Mouse (Mus musculus) lung, postnatal 14 days (tissue): ENCODE results near the gene Fam173a.

Experiments
- DNase-seq: peaks from one replicate; pipeline ENCODE4 v3.0.0; 2021

Gene Fam173a

DNA sequence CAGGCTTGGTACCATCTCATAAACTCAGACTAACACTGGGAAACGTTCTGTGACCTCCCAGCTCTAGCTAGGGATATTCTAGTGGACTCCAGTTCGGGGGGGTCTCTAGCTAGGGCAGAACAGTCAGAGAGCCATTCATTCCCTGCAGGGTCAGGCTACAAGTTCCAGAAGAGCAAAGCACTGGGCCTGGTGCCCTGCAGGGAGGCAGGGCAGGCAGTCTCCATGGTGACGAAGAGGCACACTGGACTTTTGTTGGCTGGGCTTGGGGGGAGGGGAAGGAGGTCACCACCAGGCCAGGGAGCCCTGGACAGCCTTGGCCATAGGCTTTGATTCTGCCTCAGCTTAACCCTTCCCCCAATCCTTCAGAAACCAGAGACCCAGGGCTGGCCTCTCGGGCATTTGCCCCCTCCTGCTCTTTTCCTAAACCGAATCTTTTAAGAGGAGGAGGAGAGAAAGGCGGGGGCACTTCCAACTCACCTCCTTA lies 3.0 kb upstream of the Fam173a start, which contains the start of gene AC134908.4:
Gene AC134908.4, minus strand, starts transcription at position 51 of the 484 bp plus-strand sequence.
- DNase-seq = no peak

GRCm38 (mm10) chr17:25794998-25795397 lies 2.3 kb upstream of the Fam173a start:
- no peak for DNase-seq

GRCm38 (mm10) chr17:25794197-25794596 lies 1.5 kb upstream of the Fam173a start:
- DNase-seq = no peak

GRCm38 (mm10) chr17:25791843-25792527 lies 716 bp downstream of the Fam173a start:
- peak; percentile 89 for DNase-seq

GRCm38 (mm10) chr17:25791320-25791842 lies 1.3 kb downstream of the Fam173a start:
- DNase-seq = no peak

- DNase-seq = no peak
Observed at GRCm38 (mm10) chr17:25786781-25787504, 5.8 kb downstream of the Fam173a start.

DNA sequence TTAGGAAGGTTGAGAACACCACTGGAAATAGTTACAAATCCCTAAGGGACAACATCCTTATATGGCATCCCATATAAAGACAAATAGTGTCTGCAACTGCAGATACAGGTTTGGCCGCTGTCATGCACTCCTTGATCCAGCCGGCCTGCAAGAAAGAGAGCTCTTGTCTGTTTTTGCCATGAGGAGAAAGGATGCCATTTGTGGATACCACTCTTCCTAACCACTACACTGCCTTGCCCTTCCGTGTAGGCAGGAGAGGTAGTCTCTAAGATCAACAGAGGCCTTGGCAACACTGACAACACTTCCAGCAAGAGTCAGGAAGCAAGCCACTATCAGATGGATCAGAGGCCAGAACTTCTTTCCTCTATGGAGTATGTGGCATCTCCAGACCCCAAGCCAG lies 6.4 kb downstream of the Fam173a start, which contains the start of gene Ccdc78:
Gene Ccdc78, plus strand, starts transcription at position 301 of the 400 bp plus-strand sequence.
- DNase-seq = no peak

GRCm38 (mm10) chr17:25785281-25785745 lies 7.4 kb downstream of the Fam173a start, which contains the start of gene Haghl:
Haghl (minus strand) TSS chr17:25785673.
- peak; percentile 97 for DNase-seq

DNA sequence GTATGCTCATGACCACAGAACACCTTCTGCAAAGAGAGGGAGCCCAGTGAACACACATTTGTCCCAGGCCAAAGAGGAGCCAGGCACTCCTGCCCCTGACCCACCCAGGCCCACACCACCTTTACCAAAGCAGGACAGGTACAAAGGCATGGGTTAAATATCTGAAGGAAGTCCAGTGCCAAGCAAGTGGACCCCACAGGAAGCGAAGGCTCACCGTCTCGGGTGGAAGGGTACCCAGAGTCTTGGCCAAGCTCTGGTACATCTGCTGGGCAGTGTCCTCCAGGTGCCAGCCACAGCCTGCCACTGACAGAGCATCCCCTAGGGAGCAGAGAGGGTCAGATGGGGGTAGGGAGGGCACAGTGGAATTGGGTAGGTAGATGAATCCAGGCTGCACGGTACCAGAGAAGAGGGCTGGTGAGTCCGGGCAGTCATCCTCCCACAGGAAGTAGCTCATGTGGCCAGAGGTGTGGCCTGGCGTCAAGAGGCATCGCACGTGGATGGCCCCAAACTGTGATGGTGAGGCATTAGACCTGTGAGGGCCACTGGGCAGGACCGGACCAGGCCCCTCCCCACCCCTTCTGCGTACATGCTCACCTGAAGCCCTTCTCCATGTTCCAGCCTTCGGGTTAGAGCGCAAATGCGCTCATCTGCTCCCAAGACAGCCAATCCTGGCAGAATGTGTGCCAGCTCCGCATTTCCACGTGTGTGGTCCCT lies 8.7 kb downstream of the Fam173a start:
- no peak for DNase-seq

GRCm38 (mm10) chr17:25783086-25783485 lies 9.6 kb downstream of the Fam173a start:
- DNase-seq = no peak

DNA sequence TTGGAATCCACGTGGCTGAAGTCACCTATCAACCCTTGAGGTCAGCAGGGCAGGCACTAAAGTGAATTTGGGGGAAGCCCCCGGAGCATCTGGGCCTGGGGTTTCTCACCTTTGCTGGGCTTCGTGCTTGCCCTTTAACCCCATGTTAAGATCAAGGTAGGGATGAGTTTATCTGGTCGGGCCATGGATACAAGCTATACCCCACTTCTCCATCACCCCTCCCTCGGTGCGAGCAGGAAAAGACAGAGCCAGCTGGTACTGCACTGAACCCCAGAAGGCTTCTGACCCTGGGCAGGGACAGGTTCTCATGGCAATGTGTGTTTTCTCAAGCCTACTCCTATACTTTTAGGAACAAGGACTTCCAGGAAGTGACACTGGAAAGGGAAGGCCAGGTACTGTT lies 11.4 kb downstream of the Fam173a start:
- DNase-seq = no peak

GRCm38 (mm10) chr17:25777948-25778347 lies 14.8 kb downstream of the Fam173a start:
- no peak for DNase-seq

DNA sequence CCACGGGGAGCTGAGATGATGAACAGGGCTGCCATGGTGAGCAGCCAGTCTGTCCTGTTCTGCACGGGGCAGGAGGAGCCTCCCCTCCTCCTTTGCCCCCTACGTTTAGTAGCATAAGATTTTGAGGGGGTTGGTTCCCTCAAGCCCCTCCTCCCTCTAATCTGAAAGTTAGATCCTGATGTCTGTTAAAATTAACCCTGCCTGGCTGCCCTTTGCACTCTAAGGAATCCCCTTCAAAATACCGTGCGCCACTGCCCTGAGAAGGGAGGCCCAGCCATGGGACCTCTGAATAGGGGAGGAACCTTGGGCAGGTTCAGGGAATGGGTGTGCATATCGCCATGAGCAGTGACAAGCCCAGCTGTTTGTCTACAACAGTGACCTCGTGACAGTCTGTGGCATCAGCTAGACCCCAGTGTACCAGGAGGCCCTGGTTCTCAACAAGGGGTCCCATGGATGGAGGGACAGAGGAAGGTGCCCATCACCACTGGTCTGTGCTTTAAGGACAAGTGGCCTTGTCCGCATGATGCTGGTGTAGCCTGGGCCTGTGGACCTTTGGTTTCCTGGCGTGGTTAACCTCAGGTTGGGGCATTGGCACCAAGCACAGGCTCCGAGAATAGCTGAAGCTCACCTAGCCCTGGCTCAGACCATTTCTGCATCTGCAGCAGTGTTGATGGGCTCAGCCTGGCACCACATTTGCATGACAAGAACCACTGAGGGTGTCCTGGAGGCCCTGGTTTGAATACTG lies 17.2 kb downstream of the Fam173a start:
- DNase-seq = no peak

GRCm38 (mm10) chr17:25773549-25774120 lies 19.1 kb downstream of the Fam173a start, which contains the start of gene Narfl:
Narfl (plus strand) TSS chr17:25773776.
- DNase-seq = peak; percentile 99

DNA sequence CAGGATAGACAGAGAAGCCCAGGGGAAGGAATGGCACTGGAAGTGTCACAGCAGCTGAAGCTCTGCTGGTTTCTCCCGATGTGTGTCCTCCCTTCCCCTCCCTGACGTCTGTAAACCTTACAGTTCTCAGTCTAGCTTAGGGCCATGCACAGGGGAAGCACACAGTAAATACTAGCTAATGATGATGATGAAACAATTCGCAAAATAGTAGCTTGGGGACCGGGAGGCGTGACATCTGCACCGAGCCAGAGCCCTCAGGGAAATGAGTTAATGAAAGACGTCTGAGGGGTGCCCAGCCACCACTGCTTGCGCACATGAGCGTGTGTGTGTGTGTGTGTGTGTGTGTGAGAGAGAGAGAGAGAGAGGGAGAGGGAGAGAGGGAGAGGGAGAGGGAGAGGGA lies 23.4 kb downstream of the Fam173a start:
- no peak for DNase-seq

DNA sequence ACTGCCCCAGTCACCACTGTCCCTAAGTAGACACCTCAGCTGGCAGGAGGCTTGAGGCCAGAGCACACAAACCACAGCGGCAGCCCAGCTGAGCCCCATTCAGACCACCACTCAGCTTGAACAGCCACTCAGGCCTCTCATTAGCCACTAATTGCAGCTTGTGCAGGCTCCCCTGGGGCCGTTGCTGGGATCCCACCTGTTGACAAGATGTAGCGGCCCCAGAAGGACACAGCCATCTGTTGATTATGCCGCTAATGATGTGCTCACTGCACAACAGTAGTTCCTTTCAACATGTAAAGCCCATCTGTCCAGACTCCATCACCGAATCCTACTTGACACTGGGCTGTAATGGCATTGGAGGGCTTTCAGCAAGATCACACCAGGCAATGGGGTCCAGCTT lies 26.8 kb downstream of the Fam173a start:
- no peak for DNase-seq

GRCm38 (mm10) chr17:25762591-25762990 lies 30.1 kb downstream of the Fam173a start:
- DNase-seq = no peak

DNA sequence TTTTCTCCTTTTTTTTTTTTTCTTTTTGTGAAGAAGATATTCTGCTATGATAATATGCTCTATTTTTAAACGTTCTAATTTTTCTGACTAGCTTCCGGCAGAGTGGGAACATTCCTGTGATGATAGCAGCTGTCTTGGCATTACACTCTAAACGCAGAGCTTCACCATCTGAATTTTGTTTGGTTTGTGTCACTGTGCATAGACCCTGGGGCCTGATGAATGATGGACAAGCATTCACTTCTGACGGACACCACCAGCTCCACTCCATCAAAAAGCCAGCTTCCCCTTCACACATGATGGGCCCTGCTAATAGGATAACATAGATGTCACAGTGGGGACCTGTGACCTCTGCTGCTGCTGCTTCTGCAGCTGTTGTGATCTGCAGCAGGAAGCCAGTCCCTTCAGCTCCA lies 31.1 kb downstream of the Fam173a start:
- DNase-seq = no peak

DNA sequence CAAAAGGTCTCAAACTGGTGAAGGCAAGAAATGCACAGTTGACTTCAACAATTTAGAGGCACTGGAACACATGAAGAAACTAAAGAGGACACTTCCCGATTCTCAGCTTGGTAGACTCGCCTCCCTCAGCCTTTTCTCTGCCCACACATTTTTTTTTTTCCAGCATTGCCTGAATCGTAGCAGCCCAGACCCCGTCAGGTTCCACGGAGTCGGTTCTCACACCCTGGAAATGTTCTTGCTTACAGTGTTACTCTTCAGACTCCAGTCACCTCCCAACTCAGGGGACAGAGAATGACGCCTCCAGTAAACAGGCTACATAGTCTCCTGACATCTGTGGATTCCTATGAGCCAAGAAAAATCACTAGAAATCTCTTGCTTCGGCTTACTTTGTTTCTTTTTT lies 32.6 kb downstream of the Fam173a start:
- DNase-seq = no peak

DNA sequence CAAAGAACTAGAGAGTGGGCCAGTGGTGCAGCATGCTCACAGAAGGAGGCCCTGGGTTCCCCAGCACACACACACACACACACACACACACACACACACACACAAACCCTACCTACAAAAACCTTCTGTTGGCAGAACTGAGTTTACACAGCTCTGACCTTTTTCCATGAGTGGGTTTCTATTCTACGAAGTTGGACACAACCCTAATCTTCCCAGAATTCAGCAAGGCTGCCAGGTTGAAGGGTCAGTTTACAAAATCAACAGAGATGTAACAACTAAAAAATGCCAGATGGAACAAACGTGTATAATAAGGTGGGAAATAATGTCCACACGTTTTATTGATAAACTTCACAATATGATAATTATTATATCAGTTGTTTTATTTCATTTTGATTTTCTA lies 35.0 kb downstream of the Fam173a start:
- DNase-seq = no peak

GRCm38 (mm10) chr17:25756378-25757242 lies 36.1 kb downstream of the Fam173a start:
- no peak for DNase-seq
